Mouse (Mus musculus) brain, adult 10 weeks (tissue): ENCODE results near the gene Faap24. TPM values are rescaled to one million over a fixed set of nuclear protein-coding genes. Genes with fewer than 3 reads are reported as not detected.

Experiments used
- polyA plus RNA-seq: library from polyadenylated mRNA; stranded (reverse); fragments of 350-450 nt; fragmentation: Illumina TruSeq; extraction: RNeasy Lipid Tissue Mini Kit (QIAGEN cat#74804); gene quantifications from one replicate; pipeline ENCODE4 v1.2.3, GENCODE M21; 2015; ENCODE audit warnings: low read depth, low replicate concordance

The Faap24 gene
- 7.1 TPM for polyA plus RNA-seq

DNA sequence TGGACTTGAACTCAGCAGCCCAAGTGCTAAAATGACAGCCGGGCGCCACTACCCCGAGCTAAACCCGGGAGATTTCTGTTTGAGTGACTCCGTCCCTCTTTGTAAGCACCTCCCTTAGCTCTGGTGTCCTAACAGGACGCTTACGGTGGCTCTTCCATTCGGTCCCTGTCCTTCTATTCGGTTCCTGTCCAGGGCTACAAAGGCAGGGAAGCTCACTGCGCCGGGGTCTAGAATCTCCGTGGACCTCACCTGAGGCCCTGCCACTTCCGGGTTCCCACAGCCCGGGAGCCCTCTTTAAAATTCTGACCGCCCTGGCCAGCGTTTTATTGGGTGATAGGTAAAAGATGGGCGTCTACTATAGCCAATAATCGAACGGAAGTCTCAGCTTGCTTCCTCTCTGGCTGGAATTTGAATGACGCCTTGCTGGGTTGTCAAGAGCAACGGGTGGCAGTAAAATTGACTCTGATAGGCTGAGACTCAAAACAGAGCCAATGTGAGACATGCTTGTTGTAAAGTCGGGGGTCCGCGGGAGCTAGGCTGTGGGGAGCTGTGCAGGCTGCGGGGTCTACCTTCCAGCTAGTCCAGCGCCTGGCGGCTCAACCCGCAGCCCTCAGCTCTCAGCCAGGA, at the start of gene Faap24, which contains the start of gene Cep89:
Gene Faap24 (minus strand): TSS at position 295 of the 627 bp plus-strand sequence.
Gene Cep89 (plus strand): TSS at position 494 of the 627 bp plus-strand sequence.

Other genes with a start within 250 kb of the Faap24 start
- 44.1 TPM for gene Slc7a10, start 210.5 kb downstream of the Faap24 start, polyA plus RNA-seq
- 56.0 TPM for gene Lrp3, start 181.3 kb downstream of the Faap24 start, polyA plus RNA-seq
- gene Gpatch1, start 78.4 kb downstream of the Faap24 start, polyA plus RNA-seq, result 17.5 TPM
- 5.9 TPM for gene Rhpn2, start 62.7 kb downstream of the Faap24 start, polyA plus RNA-seq
- gene Cep89, start 199 bp upstream of the Faap24 start, polyA plus RNA-seq, result 17.4 TPM
- not detected for gene Slc7a9, start 52.0 kb upstream of the Faap24 start, polyA plus RNA-seq
- 0.12 TPM for gene Tdrd12, start 140.9 kb upstream of the Faap24 start, polyA plus RNA-seq
- gene Nudt19, start 159.5 kb upstream of the Faap24 start, polyA plus RNA-seq, result 163 TPM
- 0.22 TPM for gene Rgs9bp, start 188.7 kb upstream of the Faap24 start, polyA plus RNA-seq
- gene Ankrd27, start 189.4 kb upstream of the Faap24 start, polyA plus RNA-seq, result 26.4 TPM